Mouse (Mus musculus): ENCODE data around the gene Ccp110. TPM values are rescaled to one million over a fixed set of nuclear protein-coding genes. Genes with fewer than 3 reads are reported as not detected.

Gene Ccp110
- total and polyA plus RNA-seq, 3 experiments, result 10.6 to 16.3 (median 13.4) TPM

DNA sequence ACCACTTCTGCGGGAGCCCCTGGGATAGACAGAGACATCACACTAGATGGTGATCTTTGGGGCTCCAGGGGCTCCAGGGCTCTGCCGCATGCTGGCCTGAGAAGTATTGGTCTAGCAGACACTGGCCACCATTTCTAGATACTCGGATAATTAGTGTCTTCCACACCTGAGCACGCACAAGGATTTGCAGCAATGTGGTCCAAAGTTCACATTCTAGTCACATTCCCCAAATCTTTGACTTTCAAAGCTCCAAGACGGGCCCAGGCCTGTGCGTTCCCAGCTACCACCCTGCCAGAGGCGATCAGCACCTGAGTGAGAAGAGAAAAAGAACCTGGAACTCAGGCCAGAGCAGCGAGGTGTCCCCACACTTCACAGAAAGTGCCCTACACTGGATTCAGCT, 53.3 kb downstream of the Ccp110 start:
- no peak for DNase-seq (ENCODE audit: extremely low read depth)
- in situ Hi-C loops (cut with MboI; ENCODE audit: low pct_ligation_motif_present, low pct_unique_long_range_greater_than_20kb, low sequenced_read_pairs), result no loop called here
- no peak overlapping the region for H3K9ac ChIP-seq (ENCODE audit: insufficient read depth, low read depth)
- dilution Hi-C loops (cut with MboI; ENCODE audit: extremely low pct_ligation_motif_present, extremely low pct_unique_long_range_greater_than_20kb, low sequenced_read_pairs), result no loop called here
- no peak overlapping the region for H3K27ac ChIP-seq (ENCODE audit: insufficient read depth, low read depth)
- H3K36me3 ChIP-seq (replicated peaks in 1 of 2; ENCODE audit: control insufficient read depth in 1 of 2, insufficient read depth in 1 of 2, low read length in 1 of 2), result peaks cover 32 to 87% of the 10 kb centered on the region in 2 experiments
- no peaks in the 10 kb centered on the region for H3K27me3 ChIP-seq (replicated peaks)
- TF ChIP-seq CHD2 (IDR thresholded peaks at IDR 0.05; ENCODE audit: low read length) (no peak), RCOR1 (conservative IDR thresholded peaks at IDR 0.05; ENCODE audit: low read depth, low read length) (no peak), IRF4 (IDR thresholded peaks at IDR 0.05; ENCODE audit: low read depth, low read length) (no peak), EP300 (IDR thresholded peaks at IDR 0.05; ENCODE audit: low read length) (no peak), RAD21 (IDR thresholded peaks at IDR 0.05; ENCODE audit: low read depth, low read length) (no peak), ELF1 (IDR thresholded peaks at IDR 0.05; ENCODE audit: low read depth, low read length) (no peak), USF1 (IDR thresholded peaks at IDR 0.05; ENCODE audit: low read depth, low read length) (no peak), MAFK (IDR thresholded peaks at IDR 0.05; ENCODE audit: insufficient replicate concordance, low read length) (no peak), MYC (IDR thresholded peaks at IDR 0.05; ENCODE audit: low read depth, low read length) (no peak), BHLHE40 (IDR thresholded peaks at IDR 0.05; ENCODE audit: low read depth, low read length) (no peak), SIN3A (IDR thresholded peaks at IDR 0.05; ENCODE audit: low read length) (no peak), ZMIZ1 (IDR thresholded peaks at IDR 0.05; ENCODE audit: low read depth, low read length) (no peak), TBP (conservative IDR thresholded peaks at IDR 0.05; ENCODE audit: low read depth, low read length) (no peak), MXI1 (IDR thresholded peaks at IDR 0.05; ENCODE audit: low read depth, low read length) (no peak), HCFC1 (IDR thresholded peaks at IDR 0.05; ENCODE audit: low read depth, low read length) (no peak)
- no peaks in the 10 kb centered on the region for H3K9me3 ChIP-seq (replicated peaks; ENCODE audit: low read length)
- H3K79me2 ChIP-seq (replicated peaks; ENCODE audit: control insufficient read depth, extremely low read depth, insufficient read depth, poor library complexity, severe bottlenecking), result no peaks in the 10 kb centered on the region
- H3K4me3 ChIP-seq (replicated peaks in 1 of 3; ENCODE audit: low read depth in 2 of 3, low read length in 2 of 3, poor library complexity in 1 of 3), result no peak overlapping the region
- H3K4me2 ChIP-seq (ENCODE audit: insufficient read depth, low read depth, poor library complexity, severe bottlenecking), result no peak overlapping the region
- peaks cover 0 to 4% of the 10 kb centered on the region in 2 experiments; a peak in 1 of 4 replicates for H3K4me1 ChIP-seq (ENCODE audit: control insufficient read depth in 1 of 2, insufficient read depth in 2 of 2)

- DNase-seq (ENCODE audit: extremely low read depth), result peak; percentile 78
- H3K9me3 ChIP-seq (replicated peaks; ENCODE audit: low read length), result no peaks in the 10 kb centered on the region
- dilution Hi-C loops (cut with MboI; ENCODE audit: extremely low pct_ligation_motif_present, extremely low pct_unique_long_range_greater_than_20kb, low sequenced_read_pairs), result no loop called here
- in situ Hi-C loops (cut with MboI; ENCODE audit: low pct_ligation_motif_present, low pct_unique_long_range_greater_than_20kb, low sequenced_read_pairs), result no loop called here
- TF ChIP-seq MYC (IDR thresholded peaks at IDR 0.05; ENCODE audit: low read depth, low read length) (0 out of 2 replicates have a peak, but pooled peaks have one; percentile 39), ZNF384 (IDR thresholded peaks at IDR 0.05; ENCODE audit: low read depth, low read length) (peak; percentile 96), RAD21 (IDR thresholded peaks at IDR 0.05; ENCODE audit: low read depth, low read length) (peak; percentile 96), ZC3H11A (IDR thresholded peaks at IDR 0.05; ENCODE audit: low read depth, low read length) (peak; percentile 15; the same call in 1 of the 2 replicates), BHLHE40 (IDR thresholded peaks at IDR 0.05; ENCODE audit: low read depth, low read length) (0 out of 2 replicates have a peak, but pooled peaks have one; percentile 23), ETS1 (conservative IDR thresholded peaks at IDR 0.05; ENCODE audit: low read depth, low read length) (no peak), SMC3 (IDR thresholded peaks at IDR 0.05; ENCODE audit: low read depth, low read length) (peak; percentile 87), CTCF (conservative IDR thresholded peaks at IDR 0.05 in 1 of 2, IDR thresholded peaks at IDR 0.05 in 1 of 2; ENCODE audit: low read depth in 2 of 2, low read length in 2 of 2) (peak; percentile 76 to 92), ZKSCAN1 (IDR thresholded peaks at IDR 0.05; ENCODE audit: borderline replicate concordance, low read depth, low read length) (no peak)
- H3K9ac ChIP-seq (ENCODE audit: insufficient read depth, low read depth), result no peak overlapping the region
- H3K27me3 ChIP-seq (replicated peaks), result no peaks in the 10 kb centered on the region
- no peak overlapping the region for H3K4me3 ChIP-seq (replicated peaks in 1 of 3; ENCODE audit: low read depth in 2 of 3, low read length in 2 of 3, poor library complexity in 1 of 3)
- H3K79me2 ChIP-seq (replicated peaks; ENCODE audit: control insufficient read depth, extremely low read depth, insufficient read depth, poor library complexity, severe bottlenecking), result no peaks in the 10 kb centered on the region
- H3K4me2 ChIP-seq (ENCODE audit: insufficient read depth, low read depth, poor library complexity, severe bottlenecking), result no peak overlapping the region
- no peak overlapping the region for H3K27ac ChIP-seq (ENCODE audit: insufficient read depth, low read depth)
- H3K4me1 ChIP-seq (ENCODE audit: control insufficient read depth in 1 of 2, insufficient read depth in 2 of 2), result peaks cover 0 to 4% of the 10 kb centered on the region in 2 experiments; a peak in 1 of 4 replicates
- peaks cover 28 to 86% of the 10 kb centered on the region in 2 experiments for H3K36me3 ChIP-seq (replicated peaks in 1 of 2; ENCODE audit: control insufficient read depth in 1 of 2, insufficient read depth in 1 of 2, low read length in 1 of 2)
These were observed 53.9 kb downstream of the Ccp110 start for GRCm38 (mm10) chr7:118766119-118766833.

All from CH12.LX (cell line).